Mouse (Mus musculus) CH12.LX (cell line): Measurements from ENCODE around the gene Slc22a26. TPM values are rescaled to one million over a fixed set of nuclear protein-coding genes. Genes with fewer than 3 reads are reported as not detected.

ENCODE experiments used
- DNase-seq: peaks from one replicate; pipeline ENCODE4 v3.0.0-alpha.2; 2013; ENCODE audit errors: extremely low read depth
- H3K27ac ChIP-seq: 2 replicates; pipeline ENCODE4 v1.5.1; 2012; ENCODE audit warnings: low read depth, mild to moderate bottlenecking, control low read depth, moderate library complexity; ENCODE audit not compliant: insufficient read depth
- H3K27me3 ChIP-seq: replicated peaks from 2 replicates; pipeline ENCODE3; 2012; ENCODE audit warnings: inconsistent platforms
- H3K36me3 ChIP-seq, 2 experiments: replicated peaks in 1 of 2; 2 replicates each; pipeline versions ENCODE3 to v1.6.1; 2012; ENCODE audit warnings: inconsistent platforms in 1 of 2, low read length in 1 of 2, mild to moderate bottlenecking in 1 of 2, mixed read lengths in 1 of 2, moderate library complexity in 1 of 2; ENCODE audit not compliant: control insufficient read depth in 1 of 2, insufficient read depth in 1 of 2
- H3K4me1 ChIP-seq, 2 experiments: 2 replicates each; pipeline ENCODE4 v1.6.1; 2012; ENCODE audit warnings: inconsistent platforms in 1 of 2, moderate library complexity in 1 of 2; ENCODE audit not compliant: insufficient read depth in 2 of 2, control insufficient read depth in 1 of 2
- H3K4me2 ChIP-seq: 2 replicates; pipeline ENCODE4 v1.6.1; 2012; ENCODE audit warnings: low read depth, mild to moderate bottlenecking, control low read depth; ENCODE audit not compliant: poor library complexity, insufficient read depth, severe bottlenecking
- H3K4me3 ChIP-seq, 3 experiments: fragments of 150-350 bp in 1 of 3; sonication (generic) in 1 of 3; replicated peaks in 1 of 3; 2 replicates each; pipeline versions ENCODE3 to v1.5.1; 2011 to 2012; ENCODE audit warnings: low read depth in 2 of 3, low read length in 2 of 3, mild to moderate bottlenecking in 2 of 3, moderate library complexity in 2 of 3, control low read depth in 1 of 3, improper control_type of control experiment in 1 of 3, inconsistent platforms in 1 of 3, mixed read lengths in 1 of 3; ENCODE audit not compliant: poor library complexity in 1 of 3
- H3K79me2 ChIP-seq: replicated peaks from 2 replicates; pipeline ENCODE4 v1.6.1; 2012; ENCODE audit warnings: mild to moderate bottlenecking, moderate library complexity; ENCODE audit not compliant: control insufficient read depth, poor library complexity, insufficient read depth, severe bottlenecking; ENCODE audit errors: extremely low read depth
- H3K9ac ChIP-seq: 2 replicates; pipeline ENCODE4 v1.6.1; 2012; ENCODE audit warnings: low read depth, mild to moderate bottlenecking, control low read depth, moderate library complexity; ENCODE audit not compliant: insufficient read depth
- H3K9me3 ChIP-seq: replicated peaks from 2 replicates; pipeline ENCODE3; 2012; ENCODE audit warnings: low read length, inconsistent platforms, mixed read lengths
- BHLHE40 ChIP-seq: IDR thresholded peaks from 2 replicates; pipeline ENCODE4 v1.6.1; 2011; ENCODE audit warnings: mild to moderate bottlenecking, low read depth, low read length, improper control_type of control experiment
- CTCF ChIP-seq, 2 experiments: IDR thresholded peaks in 1 of 2; conservative IDR thresholded peaks in 1 of 2; 2 replicates each; pipeline ENCODE4 v1.5.1; 2011 to 2012; ENCODE audit warnings: low read depth in 2 of 2, low read length in 2 of 2, improper control_type of control experiment in 1 of 2, inconsistent platforms in 1 of 2, mild to moderate bottlenecking in 1 of 2, moderate library complexity in 1 of 2
- E2F4 ChIP-seq: IDR thresholded peaks from 2 replicates; pipeline ENCODE4 v1.6.1; 2011; ENCODE audit warnings: low read depth, low read length, improper control_type of control experiment; ENCODE audit not compliant: insufficient replicate concordance
- ETS1 ChIP-seq: conservative IDR thresholded peaks from 2 replicates; pipeline ENCODE4 v1.6.1; 2012; ENCODE audit warnings: low read depth, mild to moderate bottlenecking, inconsistent platforms, low read length, improper control_type of control experiment, moderate library complexity
- GABPA ChIP-seq: IDR thresholded peaks from 2 replicates; pipeline ENCODE4 v1.6.1; 2012; ENCODE audit warnings: low read depth, low read length, improper control_type of control experiment, inconsistent platforms; ENCODE audit not compliant: insufficient replicate concordance
- IRF4 ChIP-seq: IDR thresholded peaks from 2 replicates; pipeline ENCODE4 v1.6.1; 2014; ENCODE audit warnings: low read depth, mild to moderate bottlenecking, inconsistent platforms, low read length, improper control_type of control experiment
- JUN ChIP-seq: IDR thresholded peaks from 2 replicates; pipeline ENCODE4 v1.6.1; 2011; ENCODE audit warnings: low read depth, mild to moderate bottlenecking, low read length, improper control_type of control experiment, moderate library complexity; ENCODE audit not compliant: insufficient read depth
- JUND ChIP-seq: conservative IDR thresholded peaks from 2 replicates; pipeline ENCODE4 v1.6.1; 2011; ENCODE audit warnings: low read depth, low read length, improper control_type of control experiment
- KAT2A ChIP-seq: IDR thresholded peaks from 2 replicates; pipeline ENCODE4 v1.6.1; 2012; ENCODE audit warnings: low read length, improper control_type of control experiment, inconsistent platforms; ENCODE audit not compliant: insufficient replicate concordance
- MAX ChIP-seq: IDR thresholded peaks from 2 replicates; pipeline ENCODE4 v1.6.1; 2011; ENCODE audit warnings: low read length, improper control_type of control experiment
- MAZ ChIP-seq: IDR thresholded peaks from 2 replicates; pipeline ENCODE4 v1.6.1; 2012; ENCODE audit warnings: low read depth, mild to moderate bottlenecking, inconsistent platforms, low read length, improper control_type of control experiment, moderate library complexity
- MEF2A ChIP-seq: IDR thresholded peaks from 2 replicates; pipeline ENCODE4 v1.6.1; 2014; ENCODE audit warnings: low read depth, mild to moderate bottlenecking, inconsistent platforms, low read length, improper control_type of control experiment, borderline replicate concordance
- MXI1 ChIP-seq: IDR thresholded peaks from 2 replicates; pipeline ENCODE4 v1.6.1; 2011; ENCODE audit warnings: mild to moderate bottlenecking, low read depth, low read length, improper control_type of control experiment
- PAX5 ChIP-seq: IDR thresholded peaks from 2 replicates; pipeline ENCODE4 v1.6.1; 2012; ENCODE audit warnings: low read length, inconsistent platforms, mixed read lengths
- POLR2AphosphoS2 ChIP-seq: IDR thresholded peaks from 2 replicates; pipeline ENCODE4 v1.6.1; 2011; ENCODE audit warnings: low read depth, low read length, improper control_type of control experiment
- RCOR1 ChIP-seq: conservative IDR thresholded peaks from 2 replicates; pipeline ENCODE4 v1.6.1; 2012; ENCODE audit warnings: low read depth, mild to moderate bottlenecking, inconsistent platforms, low read length, improper control_type of control experiment
- SMC3 ChIP-seq: IDR thresholded peaks from 2 replicates; pipeline ENCODE4 v1.6.1; 2011; ENCODE audit warnings: low read depth, low read length, improper control_type of control experiment
- TBP ChIP-seq: conservative IDR thresholded peaks from 2 replicates; pipeline ENCODE4 v1.6.1; 2011; ENCODE audit warnings: low read depth, low read length, improper control_type of control experiment
- TCF12 ChIP-seq: IDR thresholded peaks from 2 replicates; pipeline ENCODE4 v1.6.1; 2014; ENCODE audit warnings: low read depth, mild to moderate bottlenecking, inconsistent platforms, low read length, improper control_type of control experiment
- UBTF ChIP-seq: IDR thresholded peaks from 2 replicates; pipeline ENCODE4 v1.6.1; 2012; ENCODE audit warnings: low read depth, mild to moderate bottlenecking, inconsistent platforms, low read length, improper control_type of control experiment, moderate library complexity
- USF1 ChIP-seq: IDR thresholded peaks from 2 replicates; pipeline ENCODE4 v1.6.1; 2014; ENCODE audit warnings: low read depth, mild to moderate bottlenecking, inconsistent platforms, low read length, improper control_type of control experiment
- USF2 ChIP-seq: conservative IDR thresholded peaks from 2 replicates; pipeline ENCODE4 v1.6.1; 2011; ENCODE audit warnings: low read depth, low read length, improper control_type of control experiment
- ZNF384 ChIP-seq: IDR thresholded peaks from 2 replicates; pipeline ENCODE4 v1.6.1; 2012; ENCODE audit warnings: low read depth, low read length, improper control_type of control experiment, inconsistent platforms
- dilution Hi-C: fragments of 300-500 bp; cut with MboI; formaldehyde crosslinking; loops from 2 replicates; pipeline ENCODE4 v1.14.3; 2020; ENCODE audit warnings: low sequenced_read_pairs; ENCODE audit not compliant: extremely low pct_unique_long_range_greater_than_20kb, extremely low pct_ligation_motif_present
- in situ Hi-C: fragments of 300-500 bp; cut with MboI; formaldehyde crosslinking; loops from 3 replicates; pipeline ENCODE4 v1.14.3; 2019; ENCODE audit warnings: low sequenced_read_pairs, low pct_ligation_motif_present, low pct_unique_long_range_greater_than_20kb, mixed read lengths
- polyA plus RNA-seq: library from polyadenylated mRNA; unstranded; fragments of >175 nt; gene quantifications from 2 replicates; pipeline ENCODE4 v1.2.1, GENCODE M21; 2012; ENCODE audit warnings: low read depth; ENCODE audit not compliant: insufficient read length
- total RNA-seq, 2 experiments: library from RNA; depleted of rRNA; stranded (reverse); fragments of 300-350 nt in 1 of 2; fragments of >200 nt in 1 of 2; gene quantifications; 2 replicates each; pipeline ENCODE4 v1.2.3; 2012 to 2014

Slc22a26 gene
- total and polyA plus RNA-seq, 3 experiments: not detected

DNA sequence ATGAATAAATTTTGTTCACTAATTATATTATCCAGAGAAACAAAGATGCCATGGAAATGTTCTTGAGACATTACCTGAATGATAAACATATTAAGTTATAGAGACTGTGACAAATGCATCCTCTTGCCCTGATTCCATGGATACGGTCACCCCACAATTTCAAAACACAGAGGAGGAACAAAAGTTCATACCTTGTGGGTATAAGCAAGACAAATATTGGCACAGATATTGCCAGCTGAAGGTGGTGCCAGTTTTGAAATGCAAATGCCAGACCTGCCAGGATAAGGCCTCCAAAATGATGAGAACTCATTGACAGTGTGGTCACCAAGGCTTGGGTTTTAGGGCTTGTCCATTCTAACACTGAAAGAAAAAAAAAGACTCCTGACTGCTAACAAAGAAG, 11.9 kb downstream of the Slc22a26 start:
- DNase-seq: no peak
- H3K36me3 ChIP-seq: no peaks in the 10 kb centered on the region
- H3K4me3 ChIP-seq: no peak overlapping the region
- no peaks in the 10 kb centered on the region for H3K79me2 ChIP-seq
- H3K9me3 ChIP-seq: no peaks in the 10 kb centered on the region
- no peaks in the 10 kb centered on the region for H3K27me3 ChIP-seq
- dilution Hi-C loops (no loop called here), in situ Hi-C loops (no loop called here)
- H3K4me2 ChIP-seq: no peak overlapping the region
- H3K4me1 ChIP-seq: no peaks in the 10 kb centered on the region
- no peak for TF ChIP-seq BHLHE40
- no peak for TF ChIP-seq E2F4
- TF ChIP-seq RCOR1: no peak
- TF ChIP-seq KAT2A: no peak
- no peak for TF ChIP-seq TBP
- no peak for TF ChIP-seq JUN
- no peak for TF ChIP-seq CTCF (conservative IDR thresholded peaks at IDR 0.05 in 1 of 2, IDR thresholded peaks at IDR 0.05 in 1 of 2; ENCODE audit: low read depth in 2 of 2, low read length in 2 of 2)
- TF ChIP-seq MEF2A: no peak
- TF ChIP-seq MAZ: no peak
- TF ChIP-seq UBTF: no peak
- TF ChIP-seq USF2: no peak
- no peak for TF ChIP-seq ETS1
- no peak for TF ChIP-seq TCF12
- TF ChIP-seq POLR2AphosphoS2: no peak
- TF ChIP-seq MAX: no peak
- no peak for TF ChIP-seq MXI1
- no peak for TF ChIP-seq USF1
- TF ChIP-seq PAX5: no peak
- TF ChIP-seq JUND: no peak
- H3K27ac ChIP-seq: no peak overlapping the region
- no peak overlapping the region for H3K9ac ChIP-seq

DNA sequence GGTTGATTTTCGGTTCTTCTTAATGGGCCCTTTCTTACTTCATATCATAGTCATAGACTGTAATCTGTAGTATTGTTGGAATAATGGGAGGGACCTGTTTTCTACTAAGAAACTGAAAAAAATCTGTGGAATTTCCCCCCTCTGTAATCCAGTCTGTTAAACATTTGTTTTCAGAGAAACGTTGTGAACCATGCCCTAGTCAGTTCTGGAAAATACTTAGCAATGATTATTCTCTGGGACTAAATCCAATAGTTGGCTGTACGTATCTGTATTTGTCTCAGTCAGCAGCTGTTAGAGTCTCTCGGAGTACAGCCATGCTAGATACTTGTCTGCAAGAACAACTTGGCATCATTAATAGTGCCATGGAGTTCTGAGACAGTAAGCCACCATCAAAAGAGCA, 27.2 kb downstream of the Slc22a26 start:
- no peak overlapping the region for H3K4me2 ChIP-seq
- H3K27ac ChIP-seq: no peak overlapping the region
- no peaks in the 10 kb centered on the region for H3K9me3 ChIP-seq
- H3K79me2 ChIP-seq: no peaks in the 10 kb centered on the region
- H3K9ac ChIP-seq: no peak overlapping the region
- TF ChIP-seq TBP: no peak
- no peak for TF ChIP-seq ZNF384
- no peak for TF ChIP-seq JUND
- TF ChIP-seq MAX: no peak
- no peak for TF ChIP-seq USF1
- no peak for TF ChIP-seq SMC3
- no peak for TF ChIP-seq PAX5
- no peak for TF ChIP-seq IRF4
- no peak for TF ChIP-seq MXI1
- no peak for TF ChIP-seq GABPA
- TF ChIP-seq JUN: no peak
- no peak for DNase-seq
- in situ Hi-C loops (no loop called here), dilution Hi-C loops (no loop called here)
- no peaks in the 10 kb centered on the region for H3K27me3 ChIP-seq
- H3K36me3 ChIP-seq: no peaks in the 10 kb centered on the region
- no peak overlapping the region for H3K4me3 ChIP-seq
- H3K4me1 ChIP-seq: no peaks in the 10 kb centered on the region
